Mouse (Mus musculus) megakaryocyte-erythroid progenitor cell, adult 5-6 weeks (primary cell): Measurements from ENCODE around the gene Cabs1. TPM values are rescaled to one million over a fixed set of nuclear protein-coding genes. Genes with fewer than 3 reads are reported as not detected.

Experiments
- ATAC-seq: replicated peaks from 2 replicates; pipeline ENCODE4 v1.8.0; 2016; ENCODE audit warnings: mild to moderate bottlenecking, inconsistent platforms; ENCODE audit not compliant: severe bottlenecking, poor library complexity, low FRiP score, low TSS enrichment
- total RNA-seq, 2 experiments: library from RNA; stranded (forward) in 1 of 2; stranded (reverse) in 1 of 2; fragments of 200-1000, 215-1000 nt in 1 of 2; fragments of >200 nt in 1 of 2; fragmentation: Nextera tagmentation in 1 of 2; gene quantifications; 2 replicates each; pipeline ENCODE4 v1.2.3; 2014 to 2017

Cabs1 gene
- total RNA-seq (2014; fragmentation: Nextera tagmentation): not detected in 2 replicates
- total RNA-seq (2017): not detected in 2 replicates

GRCm38 (mm10) chr5:87979139-87979538, at the start of gene Cabs1:
TSS of gene Cabs1 (plus strand) at chr5:87979439.
- ATAC-seq: no peak

- no peak for ATAC-seq
These were observed 47.6 kb upstream of the Cabs1 start for GRCm38 (mm10) chr5:87931603-87932002.

DNA sequence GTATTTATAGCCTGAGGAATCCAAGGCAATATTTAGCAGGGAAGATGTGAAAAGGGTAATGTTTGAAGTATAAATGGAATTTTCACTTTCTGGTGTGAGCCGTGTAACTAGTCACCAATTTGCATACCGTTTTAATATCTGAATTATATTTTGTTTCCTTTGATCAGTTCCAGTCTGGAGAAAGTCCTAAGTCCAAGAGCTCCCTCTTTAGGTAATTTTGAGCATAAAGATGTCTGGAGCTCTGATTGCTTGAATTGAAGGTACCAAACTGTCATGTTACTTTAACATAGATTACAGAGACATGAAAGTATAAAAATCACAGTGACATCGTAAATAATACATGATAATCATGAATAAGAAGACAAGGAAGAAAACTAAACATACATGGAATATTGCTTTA, 38.5 kb upstream of the Cabs1 start:
- ATAC-seq: no peak

GRCm38 (mm10) chr5:87942515-87942914, 36.7 kb upstream of the Cabs1 start:
- ATAC-seq: no peak

- ATAC-seq: no peak
These were observed 27.4 kb upstream of the Cabs1 start for GRCm38 (mm10) chr5:87951836-87952235.

DNA sequence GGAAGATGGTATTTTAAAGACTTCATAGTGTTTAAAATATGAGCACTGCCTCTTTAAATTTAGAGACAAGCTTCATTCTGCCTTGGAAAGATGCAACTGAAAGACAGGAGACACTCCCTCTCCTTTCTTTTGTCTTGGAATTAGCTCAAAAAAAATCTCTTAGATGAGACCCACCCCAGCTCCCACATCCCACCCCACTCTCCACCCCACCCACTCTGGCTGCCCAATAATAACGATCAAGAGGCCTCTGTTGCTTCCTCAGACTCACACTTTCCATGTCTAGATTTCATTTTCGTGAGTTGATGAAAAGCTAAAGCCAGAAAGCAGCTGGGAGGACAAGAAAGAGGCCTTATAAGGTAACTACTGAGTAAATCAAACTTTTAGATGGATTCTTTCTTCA, 10.0 kb upstream of the Cabs1 start, which contains the start of the genes 2310003L06Rik and Gm28434:
Gene 2310003L06Rik, plus strand, starts transcription at position 259 of the 400 bp plus-strand sequence.
Gene Gm28434, plus strand, starts transcription at position 317 of the 400 bp plus-strand sequence.
- no peak for ATAC-seq

DNA sequence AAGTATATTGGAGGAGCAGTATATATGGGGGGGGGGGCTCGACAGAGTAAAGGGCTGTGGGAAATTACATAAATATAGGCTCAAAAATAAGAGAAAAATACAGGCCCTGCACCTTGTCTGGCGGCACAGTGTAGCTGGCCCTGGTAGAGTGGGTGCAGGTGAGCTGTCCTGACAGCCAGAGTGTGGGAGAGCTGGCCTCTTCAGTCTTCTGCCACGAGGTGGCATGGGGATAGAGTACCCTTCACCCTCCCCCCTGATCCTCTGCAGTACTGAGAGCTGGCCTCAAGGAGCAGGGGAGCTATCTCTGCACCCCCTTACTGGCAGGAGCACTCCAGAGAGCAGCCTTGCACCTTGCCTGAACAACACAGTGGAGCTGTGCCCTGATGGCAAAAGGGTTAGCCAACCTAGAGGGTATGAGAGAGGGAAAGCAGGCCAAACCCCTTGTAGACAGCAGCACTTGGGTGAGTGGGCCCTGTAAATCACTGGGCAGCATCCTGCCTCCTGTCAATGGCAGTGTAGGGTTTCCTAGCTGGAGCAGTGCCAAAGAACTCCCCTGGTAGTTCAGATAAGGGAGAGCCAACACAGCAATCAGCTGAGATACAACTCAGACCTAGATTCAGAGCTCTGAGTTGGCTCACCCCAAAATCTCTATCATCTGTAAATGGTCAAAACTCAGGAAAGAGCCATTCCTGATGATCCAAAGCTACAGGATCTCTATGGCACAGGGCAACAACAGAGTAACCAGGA, 3.4 kb downstream of the Cabs1 start:
- no peak for ATAC-seq

DNA sequence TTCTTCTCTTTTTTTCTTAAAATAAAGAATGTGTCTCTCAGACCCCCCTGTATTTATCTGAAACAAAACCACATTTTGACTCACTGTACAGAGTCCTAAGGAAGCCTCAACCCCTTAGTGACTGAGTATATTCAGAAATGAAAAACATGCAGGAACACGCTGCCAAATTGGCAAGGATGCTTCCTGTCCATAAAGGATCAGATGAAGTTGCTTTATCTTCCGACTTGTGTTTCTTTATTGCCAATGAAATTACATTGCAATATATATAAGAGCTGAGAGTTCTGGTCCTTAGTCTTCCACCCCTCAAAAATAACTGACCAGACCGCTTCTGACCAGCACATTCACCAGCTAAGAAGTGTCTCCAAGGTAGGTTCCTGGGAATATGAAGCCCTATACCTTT, 23.0 kb downstream of the Cabs1 start, which contains the start of gene Smr3a:
Gene Smr3a, plus strand, starts transcription at position 301 of the 400 bp plus-strand sequence.
- ATAC-seq: no peak

- no peak for ATAC-seq
These were observed 26.0 kb downstream of the Cabs1 start for GRCm38 (mm10) chr5:88005241-88005640.

Other genes with a start within 250 kb of the Cabs1 start
- gene Csn1s2a, start 204.9 kb upstream of the Cabs1 start, total RNA-seq (2014; fragmentation: Nextera tagmentation): not detected in 2 replicates
- not detected in 2 replicates for gene Csn1s2a, start 204.9 kb upstream of the Cabs1 start, total RNA-seq (2017)
- not detected in 2 replicates for gene Csn1s2b, start 171.4 kb upstream of the Cabs1 start, total RNA-seq (2014; fragmentation: Nextera tagmentation)
- not detected in 2 replicates for gene Csn1s2b, start 171.4 kb upstream of the Cabs1 start, total RNA-seq (2017)
- not detected in 2 replicates for gene Prr27, start 153.8 kb upstream of the Cabs1 start, total RNA-seq (2014; fragmentation: Nextera tagmentation)
- gene Prr27, start 153.8 kb upstream of the Cabs1 start, total RNA-seq (2017): not detected in 2 replicates
- not detected in 2 replicates for gene Odam, start 94.4 kb upstream of the Cabs1 start, total RNA-seq (2014; fragmentation: Nextera tagmentation)
- not detected in 2 replicates for gene Odam, start 94.4 kb upstream of the Cabs1 start, total RNA-seq (2017)
- gene Csn3, start 53.9 kb upstream of the Cabs1 start, total RNA-seq (2014; fragmentation: Nextera tagmentation): not detected in 2 replicates
- not detected in 2 replicates for gene Csn3, start 53.9 kb upstream of the Cabs1 start, total RNA-seq (2017)
- gene 2310003L06Rik, start 10.0 kb upstream of the Cabs1 start, total RNA-seq (2014; fragmentation: Nextera tagmentation): not detected in 2 replicates
- gene 2310003L06Rik, start 10.0 kb upstream of the Cabs1 start, total RNA-seq (2017): not detected in 2 replicates
- not detected in 2 replicates for gene Gm28434, start 9.9 kb upstream of the Cabs1 start, total RNA-seq (2014; fragmentation: Nextera tagmentation)
- not detected in 2 replicates for gene Gm28434, start 9.9 kb upstream of the Cabs1 start, total RNA-seq (2017)
- not detected in 2 replicates for gene Smr3a, start 23.1 kb downstream of the Cabs1 start, total RNA-seq (2014; fragmentation: Nextera tagmentation)
- gene Smr3a, start 23.1 kb downstream of the Cabs1 start, total RNA-seq (2017): not detected in 2 replicates
- not detected in 2 replicates for gene Smr2, start 107.1 kb downstream of the Cabs1 start, total RNA-seq (2014; fragmentation: Nextera tagmentation)
- gene Smr2, start 107.1 kb downstream of the Cabs1 start, total RNA-seq (2017): not detected in 2 replicates
- gene Gm11116, start 132.1 kb downstream of the Cabs1 start, total RNA-seq (2014; fragmentation: Nextera tagmentation): not detected in 2 replicates
- not detected in 2 replicates for gene Gm11116, start 132.1 kb downstream of the Cabs1 start, total RNA-seq (2017)
- gene Gm11115, start 174.7 kb downstream of the Cabs1 start, total RNA-seq (2014; fragmentation: Nextera tagmentation): not detected in 2 replicates
- gene Gm11115, start 174.7 kb downstream of the Cabs1 start, total RNA-seq (2017): not detected in 2 replicates